In the genomic region with DNA sequence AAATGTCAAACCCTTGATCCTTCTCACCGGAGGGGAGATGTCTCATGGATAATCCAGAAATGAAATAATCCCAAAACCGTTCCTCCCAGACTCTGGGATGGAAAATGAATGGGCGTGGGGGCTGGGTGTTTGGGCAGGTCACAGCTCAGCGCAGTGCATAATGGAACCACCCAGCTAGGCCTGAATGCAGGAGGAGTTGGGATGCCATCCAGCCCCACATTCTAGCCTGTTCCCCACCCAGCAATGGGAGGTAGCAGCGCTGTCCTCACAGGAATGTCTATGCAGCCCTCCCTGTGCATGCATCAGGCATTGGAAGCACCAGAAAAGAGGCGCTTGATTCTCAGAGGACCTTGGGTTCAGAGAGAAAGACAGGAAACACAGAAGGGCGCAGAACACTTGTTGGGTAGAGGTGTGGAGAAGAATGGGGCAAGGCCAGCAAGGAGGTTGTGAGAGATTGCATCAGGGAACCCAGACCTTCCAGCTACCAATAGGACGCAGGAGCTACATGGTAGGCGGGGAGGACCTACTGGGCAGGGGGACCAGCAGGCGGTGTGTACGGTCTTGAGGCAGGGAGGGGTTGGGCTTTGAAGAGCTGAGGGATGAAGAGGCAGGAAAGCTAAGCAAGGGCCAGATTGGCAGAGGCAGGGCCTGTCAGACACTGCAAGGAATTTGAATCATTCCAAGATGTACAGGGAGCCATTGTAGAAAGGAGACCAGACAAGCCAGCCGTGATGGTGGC, we compare ENCODE assay signal across 12 mouse cellular contexts. TPM values are rescaled to one million over a fixed set of nuclear protein-coding genes. Genes with fewer than 3 reads are reported as not detected.
DNase-seq lines count a peak whose midpoint lies in the region; ATAC-seq and TF ChIP-seq lines count a peak whose summit lies in the region.
"Had no signal": no experiment of that assay in that cellular context is flagged by ENCODE, and none has a peak within 500 bp of the region (broad histone marks: within the 10 kb centered on the region; RNA-seq: fewer than 3 reads in every experiment).

No protein-coding gene starts in this region.

- TF ChIP-seq POLR2A in limb, embryonic 14.5 days (IDR thresholded peaks at IDR 0.05; ENCODE audit: borderline replicate concordance, extremely low read depth, insufficient read depth, insufficient read length): no peak

- in situ Hi-C loops in ES-E14 (cut with MboI; ENCODE audit: low sequenced_read_pairs in 2 of 2, unreplicated experiment in 2 of 2): no loop called here

- no peak overlapping the region for H3K9ac ChIP-seq in forebrain, embryonic 13.5 days
- H3K9ac ChIP-seq in forebrain, embryonic 11.5 days (ENCODE audit: low read length): no peak overlapping the region
- no peak overlapping the region for H3K9ac ChIP-seq in limb, embryonic 14.5 days (ENCODE audit: low read depth, low read length, severe bottlenecking)
- 0 out of 2 replicates have a peak overlapping the region, but pooled peaks have one; percentile 29 for H3K9ac ChIP-seq in ES-E14 (ENCODE audit: insufficient read depth, low read depth, low read length, poor library complexity, severe bottlenecking)
- H3K9ac ChIP-seq in hindbrain, embryonic 16.5 days (ENCODE audit: low read depth, low read length): peak overlapping the region; percentile 39; the same call in 1 of the 2 replicates
- H3K9ac ChIP-seq: midbrain, embryonic 12.5 days had no signal

- H3K27me3 ChIP-seq in forebrain, embryonic 13.5 days: no peaks in the 10 kb centered on the region
- H3K27me3 ChIP-seq in forebrain, embryonic 11.5 days (ENCODE audit: control insufficient read depth, insufficient read depth, low read length): no peaks in the 10 kb centered on the region
- H3K27me3 ChIP-seq in limb, embryonic 14.5 days (ENCODE audit: control insufficient read depth, insufficient read depth, low read length): no peaks in the 10 kb centered on the region
- no peaks in the 10 kb centered on the region for H3K27me3 ChIP-seq in limb, embryonic 10.5 days (ENCODE audit: low read depth, poor library complexity, severe bottlenecking)
- no peaks in the 10 kb centered on the region for H3K27me3 ChIP-seq in hindbrain, embryonic 16.5 days (replicated peaks; ENCODE audit: control insufficient read depth, insufficient read depth, low read length)
- H3K27me3 ChIP-seq: midbrain, embryonic 12.5 days had no signal

- H3K27ac ChIP-seq in forebrain, embryonic 13.5 days: peak overlapping the region; percentile 27; the same call in 1 of the 2 replicates
- no peak overlapping the region for H3K27ac ChIP-seq in forebrain, embryonic 11.5 days (ENCODE audit: low read depth, low read length)
- 0 out of 2 replicates have a peak overlapping the region, but pooled peaks have one; percentile 38 for H3K27ac ChIP-seq in limb, embryonic 14.5 days (replicated peaks; ENCODE audit: low read depth, low read length)
- H3K27ac ChIP-seq in limb, embryonic 10.5 days: no peak overlapping the region
- H3K27ac ChIP-seq in ES-E14 (ENCODE audit: insufficient read depth, low read depth, low read length, poor library complexity, severe bottlenecking): no peak overlapping the region
- peak overlapping the region; percentile 55; the same call in 1 of the 2 replicates for H3K27ac ChIP-seq in hindbrain, embryonic 16.5 days (ENCODE audit: low read depth, low read length)
- H3K27ac ChIP-seq: midbrain, embryonic 12.5 days had no signal

- H3K4me2 ChIP-seq in forebrain, embryonic 13.5 days: no peak overlapping the region
- no peak overlapping the region for H3K4me2 ChIP-seq in forebrain, embryonic 11.5 days (ENCODE audit: low read depth, low read length, severe bottlenecking)
- no peak overlapping the region for H3K4me2 ChIP-seq in limb, embryonic 14.5 days (replicated peaks; ENCODE audit: low read depth, low read length, severe bottlenecking)
- H3K4me2 ChIP-seq in hindbrain, embryonic 16.5 days (ENCODE audit: low read length): no peak overlapping the region
- H3K4me2 ChIP-seq: midbrain, embryonic 12.5 days had no signal

- no peaks in the 10 kb centered on the region for H3K9me3 ChIP-seq in forebrain, embryonic 13.5 days (replicated peaks)
- no peaks in the 10 kb centered on the region for H3K9me3 ChIP-seq in forebrain, embryonic 11.5 days (ENCODE audit: control insufficient read depth, low read length)
- no peaks in the 10 kb centered on the region for H3K9me3 ChIP-seq in limb, embryonic 14.5 days (ENCODE audit: control insufficient read depth, low read length)
- H3K9me3 ChIP-seq in limb, embryonic 10.5 days (replicated peaks): no peaks in the 10 kb centered on the region
- no peaks in the 10 kb centered on the region for H3K9me3 ChIP-seq in ES-E14 (ENCODE audit: control insufficient read depth, insufficient read depth, low read depth, low read length)
- no peaks in the 10 kb centered on the region for H3K9me3 ChIP-seq in hindbrain, embryonic 16.5 days (ENCODE audit: control insufficient read depth, low read length)
- H3K9me3 ChIP-seq: midbrain, embryonic 12.5 days had no signal

- H3K4me3 ChIP-seq in forebrain, embryonic 13.5 days: no peak overlapping the region
- no peak overlapping the region for H3K4me3 ChIP-seq in forebrain, embryonic 11.5 days (ENCODE audit: low read depth, low read length)
- H3K4me3 ChIP-seq in limb, embryonic 14.5 days (replicated peaks; ENCODE audit: low read length): no peak overlapping the region
- H3K4me3 ChIP-seq in limb, embryonic 10.5 days: no peak overlapping the region
- H3K4me3 ChIP-seq in ES-E14 (ENCODE audit: insufficient read depth in 1 of 2, low read depth in 1 of 2, low read length in 2 of 2, poor library complexity in 1 of 2, severe bottlenecking in 1 of 2): no peak overlapping the region
- H3K4me3 ChIP-seq in hindbrain, embryonic 16.5 days (ENCODE audit: low read length): no peak overlapping the region
- H3K4me3 ChIP-seq: midbrain, embryonic 12.5 days had no signal

- WGBS in forebrain, embryonic 13.5 days: 78% methylated on average over 12 of the region's 12 CpGs
- 81% methylated on average over 12 of the region's 12 CpGs for WGBS in forebrain, embryonic 11.5 days
- WGBS in limb, embryonic 14.5 days: 82% methylated on average over 12 of the region's 12 CpGs
- 88% methylated on average over 12 of the region's 12 CpGs for WGBS in limb, embryonic 10.5 days
- 69% methylated on average over 12 of the region's 12 CpGs for WGBS in hindbrain, embryonic 16.5 days

- peaks cover 33% of the 10 kb centered on the region for H3K4me1 ChIP-seq in forebrain, embryonic 13.5 days
- peaks cover 4% of the 10 kb centered on the region for H3K4me1 ChIP-seq in forebrain, embryonic 11.5 days (replicated peaks; ENCODE audit: control insufficient read depth, insufficient read depth, low read length)
- H3K4me1 ChIP-seq in limb, embryonic 14.5 days (ENCODE audit: control insufficient read depth, insufficient read depth, low read length): peaks cover 9% of the 10 kb centered on the region; the same call in 1 of the 2 replicates
- H3K4me1 ChIP-seq in limb, embryonic 10.5 days: peaks cover 37% of the 10 kb centered on the region
- H3K4me1 ChIP-seq in ES-E14 (ENCODE audit: control insufficient read depth in 2 of 2, insufficient read depth in 2 of 2, low read length in 2 of 2, poor library complexity in 1 of 2): peaks cover 5 to 37% of the 10 kb centered on the region in 2 experiments; a peak in 2 of 4 replicates
- H3K4me1 ChIP-seq in hindbrain, embryonic 16.5 days (ENCODE audit: control insufficient read depth, insufficient read depth, low read depth, low read length): peaks cover 21% of the 10 kb centered on the region

- ATAC-seq in forebrain, embryonic 13.5 days: no peak
- no peak for ATAC-seq in forebrain, embryonic 11.5 days (replicated peaks; ENCODE audit: low FRiP score)
- no peak for ATAC-seq in limb, embryonic 14.5 days (ENCODE audit: low FRiP score, low read depth)
- peak; percentile 48; the same call in 1 of the 2 replicates for ATAC-seq in hindbrain, embryonic 16.5 days

- DNase-seq in forebrain, embryonic 11.5 days (ENCODE audit: low spot score): no peak
- no peak for DNase-seq in limb, embryonic 14.5 days (ENCODE audit: low spot score)
- DNase-seq in limb, embryonic 10.5 days (ENCODE audit: low spot score): no peak
- no peak for DNase-seq in ES-E14 (ENCODE audit: low read depth, low spot score)
- DNase-seq in right cerebral cortex, adult 18-20 months: no peak
- no peak for DNase-seq in layer of hippocampus, adult 9-11 months
- DNase-seq: embryo, embryonic 11 days; heart, postnatal 36 days; retina, postnatal 1 day had no signal

- H3K36me3 ChIP-seq in forebrain, embryonic 13.5 days (ENCODE audit: poor library complexity, severe bottlenecking): peaks cover 60% of the 10 kb centered on the region
- peaks cover 4% of the 10 kb centered on the region; the same call in 1 of the 2 replicates for H3K36me3 ChIP-seq in forebrain, embryonic 11.5 days (ENCODE audit: control insufficient read depth, insufficient read depth, low read length)
- H3K36me3 ChIP-seq in limb, embryonic 14.5 days (ENCODE audit: control insufficient read depth, insufficient read depth, low read length): peaks cover 94% of the 10 kb centered on the region
- peaks cover 100% of the 10 kb centered on the region for H3K36me3 ChIP-seq in limb, embryonic 10.5 days
- H3K36me3 ChIP-seq in ES-E14 (ENCODE audit: control insufficient read depth, insufficient read depth, low read length, poor library complexity, severe bottlenecking): peaks cover 85% of the 10 kb centered on the region
- peaks cover 25% of the 10 kb centered on the region for H3K36me3 ChIP-seq in hindbrain, embryonic 16.5 days (ENCODE audit: control insufficient read depth, insufficient read depth, low read length)

TF ChIP-seq in ES-E14, 5 proteins besides CTCF, POLR2A, EP300 and RAD21:
- no peak for TF ChIP-seq HCFC1 (IDR thresholded peaks at IDR 0.05; ENCODE audit: borderline replicate concordance, insufficient read depth, low read length)
- no peak for TF ChIP-seq ZC3H11A (IDR thresholded peaks at IDR 0.05; ENCODE audit: borderline replicate concordance, low read depth, low read length)
- TF ChIP-seq CHD2 (IDR thresholded peaks at IDR 0.05; ENCODE audit: low read depth, low read length): no peak
- no peak for TF ChIP-seq ZNF384 (IDR thresholded peaks at IDR 0.05; ENCODE audit: low read depth, low read length)
- no peak for TF ChIP-seq MAFK (IDR thresholded peaks at IDR 0.05; ENCODE audit: insufficient read depth, low read depth, low read length)

RNA-seq across cellular contexts. Expression of gene Ahdc1, which starts 57.5 kb away (rescaled TPM):
- 7.3 and 8.1 TPM in 2 replicates for polyA plus RNA-seq in forebrain, embryonic 13.5 days (2015; fragmentation: Nextera tagmentation; extraction: Ambion mirVana)
- polyA plus RNA-seq in forebrain, embryonic 11.5 days (2014; fragmentation: Nextera tagmentation; extraction: Ambion mirVana): 5.5 and 7.5 TPM in 2 replicates
- 29.6 and 41.0 TPM in 2 replicates for polyA plus RNA-seq in limb, embryonic 14.5 days (2012; rRNA removed)
- 12.9 and 15.6 TPM in 2 replicates for polyA plus RNA-seq in limb, embryonic 14.5 days (2014; fragmentation: Nextera tagmentation; extraction: Ambion mirVana)
- polyA plus RNA-seq in limb, embryonic 10.5 days (2016; fragmentation: Nextera tagmentation; extraction: Ambion mirVana): 13.0 and 13.8 TPM in 2 replicates
- 61.8 and 88.9 TPM in 2 replicates for total RNA-seq in ES-E14 (2012; rRNA removed)
- polyA plus RNA-seq in hindbrain, embryonic 16.5 days (2015; fragmentation: Nextera tagmentation; extraction: Ambion mirVana): 10.4 and 11.6 TPM in 2 replicates

Comparison
In these comparisons a context has a peak if more than half of its experiments do, and no peak if none do; other contexts are left out.
1. H3K27ac ChIP-seq: peak in forebrain, embryonic 13.5 days (single experiment), limb, embryonic 14.5 days (single experiment) and hindbrain, embryonic 16.5 days (single experiment); none in forebrain, embryonic 11.5 days (single experiment), limb, embryonic 10.5 days (single experiment) and ES-E14 (single experiment).
2. H3K9ac ChIP-seq: peak in ES-E14 (single experiment) and hindbrain, embryonic 16.5 days (single experiment); none in forebrain, embryonic 13.5 days (single experiment), forebrain, embryonic 11.5 days (single experiment) and limb, embryonic 14.5 days (single experiment).